8 mouse cellular contexts compared by ENCODE assay signal in the genomic region with DNA sequence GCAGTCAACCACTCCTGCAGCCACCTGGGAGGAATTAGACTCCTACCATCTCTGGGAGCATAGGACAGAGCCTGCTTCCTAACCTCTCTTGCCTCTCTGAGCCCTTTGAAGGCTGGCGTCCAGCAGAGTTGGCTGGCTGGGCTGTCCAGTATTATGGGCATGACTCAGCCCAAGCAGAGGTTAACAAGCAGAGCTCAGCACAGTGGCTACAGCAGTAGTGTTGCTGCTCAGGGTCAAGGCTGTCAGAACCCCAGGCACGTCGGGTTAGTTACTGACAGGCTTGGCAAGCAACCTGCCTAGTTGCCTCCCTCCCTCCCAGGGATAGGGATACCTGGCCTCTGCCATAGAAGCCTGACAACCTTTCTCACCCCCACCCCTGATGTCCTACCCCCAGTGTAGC. TPM values are rescaled to one million over a fixed set of nuclear protein-coding genes. Genes with fewer than 3 reads are reported as not detected.
DNase-seq lines count a peak whose midpoint lies in the region; ATAC-seq and TF ChIP-seq lines count a peak whose summit lies in the region.

No protein-coding gene starts in this region.

- peaks cover 10% of the 10 kb centered on the region; the same call in 1 of the 2 replicates for H3K4me1 ChIP-seq in forebrain, embryonic 14.5 days (ENCODE audit: control insufficient read depth, insufficient read depth, low read length)
- H3K4me1 ChIP-seq in forebrain, embryonic 10.5 days: peaks cover 37% of the 10 kb centered on the region
- H3K4me1 ChIP-seq in embryonic fibroblast, embryonic 13.5 days (ENCODE audit: control insufficient read depth, insufficient read depth, low read length): peaks cover 12% of the 10 kb centered on the region
- peaks cover 17% of the 10 kb centered on the region for H3K4me1 ChIP-seq in hindbrain, embryonic 16.5 days (ENCODE audit: control insufficient read depth, insufficient read depth, low read depth, low read length)
- H3K4me1 ChIP-seq in lung, postnatal 0 days (ENCODE audit: insufficient read depth, low read depth, low read length): no peaks in the 10 kb centered on the region

- 56% methylated on average over 3 of the region's 3 CpGs for WGBS in forebrain, embryonic 14.5 days
- WGBS in forebrain, embryonic 10.5 days: 54% methylated on average over 3 of the region's 3 CpGs
- WGBS in hindbrain, embryonic 16.5 days: 21% methylated on average over 3 of the region's 3 CpGs
- 44% methylated on average over 3 of the region's 3 CpGs for WGBS in lung, postnatal 0 days

- no peak for TF ChIP-seq CTCF in embryonic fibroblast, embryonic 13.5 days (IDR thresholded peaks at IDR 0.05; ENCODE audit: borderline replicate concordance, insufficient read depth, low read length)
- TF ChIP-seq CTCF in lung, postnatal 0 days (IDR thresholded peaks at IDR 0.05): no peak

- no peak overlapping the region for H3K27ac ChIP-seq in forebrain, embryonic 14.5 days (ENCODE audit: low read depth, low read length)
- no peak overlapping the region for H3K27ac ChIP-seq in forebrain, embryonic 10.5 days
- H3K27ac ChIP-seq in embryonic fibroblast, embryonic 13.5 days (ENCODE audit: insufficient read depth, low read length): no peak overlapping the region
- H3K27ac ChIP-seq in hindbrain, embryonic 16.5 days (ENCODE audit: low read depth, low read length): no peak overlapping the region
- H3K27ac ChIP-seq in lung, postnatal 0 days (ENCODE audit: low read length): peak overlapping the region; percentile 87

- ATAC-seq in forebrain, embryonic 14.5 days: no peak
- no peak for ATAC-seq in hindbrain, embryonic 16.5 days
- ATAC-seq in lung, postnatal 0 days: no peak
- no peak for ATAC-seq in erythroid progenitor cell, adult 5-6 weeks (replicated peaks; ENCODE audit: low FRiP score, poor library complexity, severe bottlenecking)

- no peak overlapping the region for H3K4me3 ChIP-seq in forebrain, embryonic 14.5 days (ENCODE audit: low read depth, low read length)
- H3K4me3 ChIP-seq in forebrain, embryonic 10.5 days: no peak overlapping the region
- no peak overlapping the region for H3K4me3 ChIP-seq in embryonic fibroblast, embryonic 13.5 days (ENCODE audit: insufficient read depth, low read length)
- no peak overlapping the region for H3K4me3 ChIP-seq in hindbrain, embryonic 16.5 days (ENCODE audit: low read length)
- no peak overlapping the region for H3K4me3 ChIP-seq in lung, postnatal 0 days (ENCODE audit: low read depth, low read length)

- H3K9ac ChIP-seq in forebrain, embryonic 14.5 days (ENCODE audit: low read length): 0 out of 2 replicates have a peak overlapping the region, but pooled peaks have one; percentile 17
- H3K9ac ChIP-seq in hindbrain, embryonic 16.5 days (ENCODE audit: low read depth, low read length): no peak overlapping the region
- H3K9ac ChIP-seq in lung, postnatal 0 days (replicated peaks; ENCODE audit: low read depth): no peak overlapping the region

- TF ChIP-seq POLR2A in embryonic fibroblast, embryonic 13.5 days (IDR thresholded peaks at IDR 0.05; ENCODE audit: low read depth, low read length): 0 out of 2 replicates have a peak, but pooled peaks have one; percentile 12

- peak overlapping the region; percentile 12; the same call in 1 of the 2 replicates for H3K4me2 ChIP-seq in forebrain, embryonic 14.5 days (ENCODE audit: low read length)
- peak overlapping the region; percentile 12; the same call in 1 of the 2 replicates for H3K4me2 ChIP-seq in hindbrain, embryonic 16.5 days (ENCODE audit: low read length)
- H3K4me2 ChIP-seq in lung, postnatal 0 days (replicated peaks; ENCODE audit: low read depth, low read length): peak overlapping the region; percentile 61

- H3K36me3 ChIP-seq in forebrain, embryonic 14.5 days (ENCODE audit: control insufficient read depth, insufficient read depth, low read length): no peaks in the 10 kb centered on the region
- H3K36me3 ChIP-seq in forebrain, embryonic 10.5 days (replicated peaks): peaks cover 12% of the 10 kb centered on the region
- H3K36me3 ChIP-seq in hindbrain, embryonic 16.5 days (ENCODE audit: control insufficient read depth, insufficient read depth, low read length): no peaks in the 10 kb centered on the region
- no peaks in the 10 kb centered on the region for H3K36me3 ChIP-seq in lung, postnatal 0 days (ENCODE audit: insufficient read depth, low read length)

- DNase-seq in forebrain, embryonic 14.5 days (ENCODE audit: low spot score): no peak
- DNase-seq in forebrain, embryonic 10.5 days (ENCODE audit: extremely low spot score, low spot score): no peak
- peak; percentile 25 for DNase-seq in MN1 (ENCODE audit: low spot score)
- peak; percentile 13 for DNase-seq in lung, postnatal 0 days (ENCODE audit: low spot score)
- DNase-seq in thymus, postnatal 25 days: no peak

- TF ChIP-seq EP300 in lung, postnatal 0 days (IDR thresholded peaks at IDR 0.05): no peak

- no peaks in the 10 kb centered on the region for H3K9me3 ChIP-seq in forebrain, embryonic 14.5 days (replicated peaks; ENCODE audit: control insufficient read depth, low read length)
- no peaks in the 10 kb centered on the region for H3K9me3 ChIP-seq in forebrain, embryonic 10.5 days
- no peaks in the 10 kb centered on the region for H3K9me3 ChIP-seq in hindbrain, embryonic 16.5 days (ENCODE audit: control insufficient read depth, low read length)
- no peaks in the 10 kb centered on the region for H3K9me3 ChIP-seq in lung, postnatal 0 days (ENCODE audit: low read length)

- H3K27me3 ChIP-seq in forebrain, embryonic 14.5 days (replicated peaks; ENCODE audit: control insufficient read depth, insufficient read depth, low read length): no peaks in the 10 kb centered on the region
- peaks cover 23% of the 10 kb centered on the region for H3K27me3 ChIP-seq in forebrain, embryonic 10.5 days (ENCODE audit: poor library complexity, severe bottlenecking)
- H3K27me3 ChIP-seq in hindbrain, embryonic 16.5 days (replicated peaks; ENCODE audit: control insufficient read depth, insufficient read depth, low read length): no peaks in the 10 kb centered on the region
- H3K27me3 ChIP-seq in lung, postnatal 0 days (replicated peaks; ENCODE audit: insufficient read depth, low read length): no peaks in the 10 kb centered on the region

RNA-seq across cellular contexts. Expression of a gene that starts 1.9 kb away (rescaled TPM):
- polyA plus RNA-seq in forebrain, embryonic 14.5 days (2014; fragmentation: Nextera tagmentation; extraction: Ambion mirVana): 7.3 and 9.1 TPM in 2 replicates
- polyA plus RNA-seq in forebrain, embryonic 10.5 days (2016; fragmentation: Nextera tagmentation; extraction: Ambion mirVana): 9.2 and 10.1 TPM in 2 replicates
- polyA plus RNA-seq in embryonic fibroblast, embryonic 13.5 days (2011; ENCODE audit: insufficient read length, low read depth, missing spikeins): 12.3 and 14.7 TPM in 2 replicates
- polyA plus RNA-seq in hindbrain, embryonic 16.5 days (2015; fragmentation: Nextera tagmentation; extraction: Ambion mirVana): 13.1 and 13.2 TPM in 2 replicates
- 34.7 and 35.7 TPM in 2 replicates for polyA plus RNA-seq in lung, postnatal 0 days (2015; fragmentation: Nextera tagmentation; extraction: Ambion mirVana)
- 11.5 and 14.7 TPM in 2 replicates for total RNA-seq in erythroid progenitor cell, adult 5-6 weeks (2015; ENCODE audit: low replicate concordance)
- 1.7 and 3.8 TPM in 2 replicates for total RNA-seq in erythroid progenitor cell, adult 5-6 weeks (2017; ENCODE audit: low replicate concordance)

RNA-seq across cellular contexts. Expression of a gene that starts 2.3 kb away (rescaled TPM):
- 113 and 119 TPM in 2 replicates for polyA plus RNA-seq in forebrain, embryonic 14.5 days (2014; fragmentation: Nextera tagmentation; extraction: Ambion mirVana)
- 150 and 162 TPM in 2 replicates for polyA plus RNA-seq in forebrain, embryonic 10.5 days (2016; fragmentation: Nextera tagmentation; extraction: Ambion mirVana)
- 207 and 261 TPM in 2 replicates for polyA plus RNA-seq in embryonic fibroblast, embryonic 13.5 days (2011; ENCODE audit: insufficient read length, low read depth, missing spikeins)
- polyA plus RNA-seq in hindbrain, embryonic 16.5 days (2015; fragmentation: Nextera tagmentation; extraction: Ambion mirVana): 144 and 154 TPM in 2 replicates
- 321 and 324 TPM in 2 replicates for polyA plus RNA-seq in lung, postnatal 0 days (2015; fragmentation: Nextera tagmentation; extraction: Ambion mirVana)
- total RNA-seq in erythroid progenitor cell, adult 5-6 weeks (2015; ENCODE audit: low replicate concordance): 110 and 144 TPM in 2 replicates
- 56.3 and 68.2 TPM in 2 replicates for total RNA-seq in erythroid progenitor cell, adult 5-6 weeks (2017; ENCODE audit: low replicate concordance)

RNA-seq across cellular contexts. Expression of a gene that starts 38.6 kb away (rescaled TPM):
- polyA plus RNA-seq in forebrain, embryonic 14.5 days (2014; fragmentation: Nextera tagmentation; extraction: Ambion mirVana): 0.08 and 0.11 TPM in 2 replicates
- not detected in 2 replicates for polyA plus RNA-seq in forebrain, embryonic 10.5 days (2016; fragmentation: Nextera tagmentation; extraction: Ambion mirVana)
- polyA plus RNA-seq in embryonic fibroblast, embryonic 13.5 days (2011; ENCODE audit: insufficient read length, low read depth, missing spikeins): 0.25 TPM in 1 of 2 replicates, not detected in the other
- polyA plus RNA-seq in hindbrain, embryonic 16.5 days (2015; fragmentation: Nextera tagmentation; extraction: Ambion mirVana): 0.90 and 1.2 TPM in 2 replicates
- 0.54 and 0.67 TPM in 2 replicates for polyA plus RNA-seq in lung, postnatal 0 days (2015; fragmentation: Nextera tagmentation; extraction: Ambion mirVana)
- total RNA-seq in erythroid progenitor cell, adult 5-6 weeks (2015; ENCODE audit: low replicate concordance): not detected in 2 replicates
- not detected in 2 replicates for total RNA-seq in erythroid progenitor cell, adult 5-6 weeks (2017; ENCODE audit: low replicate concordance)

RNA-seq across cellular contexts. Expression of a gene that starts 45.3 kb away (rescaled TPM):
- polyA plus RNA-seq in forebrain, embryonic 14.5 days (2014; fragmentation: Nextera tagmentation; extraction: Ambion mirVana): 6.2 and 6.8 TPM in 2 replicates
- polyA plus RNA-seq in forebrain, embryonic 10.5 days (2016; fragmentation: Nextera tagmentation; extraction: Ambion mirVana): 4.6 and 5.2 TPM in 2 replicates
- 105 and 113 TPM in 2 replicates for polyA plus RNA-seq in embryonic fibroblast, embryonic 13.5 days (2011; ENCODE audit: insufficient read length, low read depth, missing spikeins)
- polyA plus RNA-seq in hindbrain, embryonic 16.5 days (2015; fragmentation: Nextera tagmentation; extraction: Ambion mirVana): 6.0 and 7.1 TPM in 2 replicates
- 7.5 and 7.8 TPM in 2 replicates for polyA plus RNA-seq in lung, postnatal 0 days (2015; fragmentation: Nextera tagmentation; extraction: Ambion mirVana)
- total RNA-seq in erythroid progenitor cell, adult 5-6 weeks (2015; ENCODE audit: low replicate concordance): 1.3 and 1.4 TPM in 2 replicates
- total RNA-seq in erythroid progenitor cell, adult 5-6 weeks (2017; ENCODE audit: low replicate concordance): 0.51 TPM in 1 of 2 replicates, not detected in the other

RNA-seq across cellular contexts. Expression of a gene that starts 55.9 kb away (rescaled TPM):
- polyA plus RNA-seq in forebrain, embryonic 14.5 days (2014; fragmentation: Nextera tagmentation; extraction: Ambion mirVana): 1.1 and 1.8 TPM in 2 replicates
- 0.97 and 1.2 TPM in 2 replicates for polyA plus RNA-seq in forebrain, embryonic 10.5 days (2016; fragmentation: Nextera tagmentation; extraction: Ambion mirVana)
- not detected in 2 replicates for polyA plus RNA-seq in embryonic fibroblast, embryonic 13.5 days (2011; ENCODE audit: insufficient read length, low read depth, missing spikeins)
- polyA plus RNA-seq in hindbrain, embryonic 16.5 days (2015; fragmentation: Nextera tagmentation; extraction: Ambion mirVana): 1.9 and 4.4 TPM in 2 replicates
- polyA plus RNA-seq in lung, postnatal 0 days (2015; fragmentation: Nextera tagmentation; extraction: Ambion mirVana): 2.2 and 2.3 TPM in 2 replicates
- total RNA-seq in erythroid progenitor cell, adult 5-6 weeks (2015; ENCODE audit: low replicate concordance): 6.7 TPM in 1 of 2 replicates, not detected in the other
- total RNA-seq in erythroid progenitor cell, adult 5-6 weeks (2017; ENCODE audit: low replicate concordance): 1.9 and 2.6 TPM in 2 replicates

Comparison
In these comparisons a context has a peak if more than half of its experiments do, and no peak if none do; other contexts are left out.
1. DNase-seq: peak in MN1 (single experiment) and lung, postnatal 0 days (single experiment); none in forebrain, embryonic 14.5 days (single experiment), forebrain, embryonic 10.5 days (single experiment) and thymus, postnatal 25 days (single experiment).
2. Peak in every context shown above with its lines, with median percentiles within 50 percentile points of each other: H3K4me2 ChIP-seq.